Mouse (Mus musculus) heart, embryonic 11.5 days (tissue): ENCODE results near the gene Serbp1. TPM values are rescaled to one million over a fixed set of nuclear protein-coding genes. Genes with fewer than 3 reads are reported as not detected.

Experiments used
- ATAC-seq: fragments of 200-750 bp; cut with Nextera tagmentation; replicated peaks from 2 replicates; pipeline ENCODE4 v1.8.0; 2017; ENCODE audit warnings: moderate library complexity; ENCODE audit not compliant: insufficient number of reproducible peaks, low FRiP score, low TSS enrichment
- H3K27ac ChIP-seq: fragments of 300-500 bp; sonication (generic); 2 replicates; pipeline ENCODE4 v1.5.1; 2014; ENCODE audit warnings: mild to moderate bottlenecking, low read depth, low read length
- H3K27me3 ChIP-seq: fragments of 300-500 bp; sonication (generic); 2 replicates; pipeline ENCODE4 v1.6.1; 2014; ENCODE audit warnings: mild to moderate bottlenecking, low read length, mixed read lengths; ENCODE audit not compliant: control insufficient read depth, insufficient read depth
- H3K36me3 ChIP-seq: fragments of 300-500 bp; sonication (generic); 2 replicates; pipeline ENCODE4 v1.6.1; 2014; ENCODE audit warnings: mild to moderate bottlenecking, low read length, moderate library complexity, mixed read lengths; ENCODE audit not compliant: control insufficient read depth, insufficient read depth
- H3K4me1 ChIP-seq: fragments of 300-500 bp; sonication (generic); 2 replicates; pipeline ENCODE4 v1.6.1; 2014; ENCODE audit warnings: low read length; ENCODE audit not compliant: control insufficient read depth, insufficient read depth
- H3K4me2 ChIP-seq: fragments of 300-500 bp; sonication (generic); 2 replicates; pipeline ENCODE4 v1.6.1; 2014; ENCODE audit warnings: mild to moderate bottlenecking, moderate library complexity
- H3K4me3 ChIP-seq: fragments of 300-500 bp; sonication (generic); 2 replicates; pipeline ENCODE4 v1.5.1; 2014; ENCODE audit warnings: low read depth, low read length
- H3K9ac ChIP-seq: fragments of 300-500 bp; sonication (generic); 2 replicates; pipeline ENCODE4 v1.6.1; 2014; ENCODE audit warnings: mild to moderate bottlenecking, low read depth, low read length, moderate library complexity
- H3K9me3 ChIP-seq: fragments of 300-500 bp; sonication (generic); replicated peaks from 2 replicates; pipeline ENCODE4 v1.6.1; 2016; ENCODE audit warnings: low read length; ENCODE audit not compliant: control insufficient read depth
- WGBS: fragments of 180-500 bp; shearing (Covaris S2); extraction: QIAGEN DNeasy Blood & Tissue Kit; methylation state at CpG from one replicate; pipeline ENCODE4 v1.1.7; 2014; ENCODE audit not compliant: insufficient replicate concordance; 5-methylcytosine and 5-hydroxymethylcytosine counted together
- polyA plus RNA-seq: library from polyadenylated mRNA; unstranded; fragments of >200 nt; fragmentation: Nextera tagmentation; extraction: Ambion mirVana; gene quantifications from 2 replicates; pipeline ENCODE4 v1.2.1, GENCODE M21; 2014

Gene Serbp1
- polyA plus RNA-seq, 1 experiment from 2014 or later = 447 TPM

- 93% methylated on average over 7 of the region's 7 CpGs for WGBS
- ATAC-seq = no peak
- Histone ChIP-seq H3K36me3 (no peaks in the 10 kb centered on the region), H3K4me2 (no peak overlapping the region), H3K9ac (no peak overlapping the region), H3K9me3 (no peaks in the 10 kb centered on the region), H3K4me3 (no peak overlapping the region), H3K27ac (no peak overlapping the region), H3K4me1 (no peaks in the 10 kb centered on the region), H3K27me3 (no peaks in the 10 kb centered on the region)
These were observed 5.9 kb downstream of the Serbp1 start for GRCm38 (mm10) chr6:67243765-67244420.

GRCm38 (mm10) chr6:67244451-67244850, 6.5 kb downstream of the Serbp1 start:
- H3K4me2 ChIP-seq = no peak overlapping the region
- 87% methylated on average over 5 of the region's 5 CpGs for WGBS

GRCm38 (mm10) chr6:67251095-67251494, 13.1 kb downstream of the Serbp1 start:
- no peaks in the 10 kb centered on the region for H3K9me3 ChIP-seq
- no peak overlapping the region for H3K27ac ChIP-seq
- WGBS = 83% methylated on average over 4 of the region's 4 CpGs
- ATAC-seq = no peak
- no peaks in the 10 kb centered on the region for H3K27me3 ChIP-seq
- H3K4me3 ChIP-seq = no peak overlapping the region
- H3K4me2 ChIP-seq = no peak overlapping the region
- no peak overlapping the region for H3K9ac ChIP-seq
- H3K4me1 ChIP-seq = no peaks in the 10 kb centered on the region
- H3K36me3 ChIP-seq = no peaks in the 10 kb centered on the region

More at GRCm38 (mm10) chr6:67244451-67244850, 6.5 kb downstream of the Serbp1 start:
- no peak overlapping the region for H3K4me3 ChIP-seq
- no peaks in the 10 kb centered on the region for H3K9me3 ChIP-seq
- H3K4me1 ChIP-seq = no peaks in the 10 kb centered on the region
- no peaks in the 10 kb centered on the region for H3K36me3 ChIP-seq
- H3K27me3 ChIP-seq = no peaks in the 10 kb centered on the region
- no peak for ATAC-seq
- H3K27ac ChIP-seq = no peak overlapping the region
- H3K9ac ChIP-seq = no peak overlapping the region

GRCm38 (mm10) chr6:67264935-67265334, 27.0 kb downstream of the Serbp1 start:
- WGBS = 62% methylated on average over 7 of the region's 7 CpGs
- no peak overlapping the region for H3K9ac ChIP-seq
- ATAC-seq = no peak
- no peak overlapping the region for H3K4me3 ChIP-seq
- H3K36me3 ChIP-seq = no peaks in the 10 kb centered on the region
- no peak overlapping the region for H3K4me2 ChIP-seq
- H3K27ac ChIP-seq = no peak overlapping the region
- H3K27me3 ChIP-seq = no peaks in the 10 kb centered on the region
- peaks cover 2% of the 10 kb centered on the region; the same call in 1 of the 2 replicates for H3K4me1 ChIP-seq
- no peaks in the 10 kb centered on the region for H3K9me3 ChIP-seq

- Histone ChIP-seq H3K27me3 (no peaks in the 10 kb centered on the region), H3K27ac (peak overlapping the region; percentile 75), H3K4me1 (peaks cover 2% of the 10 kb centered on the region; the same call in 1 of the 2 replicates), H3K36me3 (no peaks in the 10 kb centered on the region), H3K9me3 (no peaks in the 10 kb centered on the region), H3K4me3 (peak overlapping the region; percentile 100), H3K9ac (peak overlapping the region; percentile 72), H3K4me2 (peak overlapping the region; percentile 64)
- ATAC-seq = peak; percentile 67
- under 1% methylated on average over 23 of the region's 23 CpGs for WGBS
These were observed 28.2 kb downstream of the Serbp1 start for GRCm38 (mm10) chr6:67266159-67266657.

GRCm38 (mm10) chr6:67266664-67267407, 28.9 kb downstream of the Serbp1 start:
- no peaks in the 10 kb centered on the region for H3K27me3 ChIP-seq
- peak overlapping the region; percentile 93 for H3K9ac ChIP-seq
- H3K36me3 ChIP-seq = no peaks in the 10 kb centered on the region
- WGBS = under 1% methylated on average over 64 of the region's 68 CpGs
- peak overlapping the region; percentile 64 for H3K4me2 ChIP-seq
- H3K9me3 ChIP-seq = no peaks in the 10 kb centered on the region
- peaks cover 2% of the 10 kb centered on the region; the same call in 1 of the 2 replicates for H3K4me1 ChIP-seq
- ATAC-seq = peak; percentile 99
- peak overlapping the region; percentile 100 for H3K4me3 ChIP-seq
- H3K27ac ChIP-seq = peak overlapping the region; percentile 89

GRCm38 (mm10) chr6:67267408-67268244, 29.6 kb downstream of the Serbp1 start:
- H3K9me3 ChIP-seq = no peaks in the 10 kb centered on the region
- peak overlapping the region; percentile 100 for H3K4me3 ChIP-seq
- peak overlapping the region; percentile 80 for H3K4me2 ChIP-seq
- H3K4me1 ChIP-seq = peaks cover 2% of the 10 kb centered on the region; the same call in 1 of the 2 replicates
- no peak for ATAC-seq
- no peaks in the 10 kb centered on the region for H3K36me3 ChIP-seq
- WGBS = under 1% methylated on average over 46 of the region's 65 CpGs
- H3K9ac ChIP-seq = peak overlapping the region; percentile 93
- H3K27me3 ChIP-seq = no peaks in the 10 kb centered on the region
- H3K27ac ChIP-seq = peak overlapping the region; percentile 89

- Histone ChIP-seq H3K4me2 (peak overlapping the region; percentile 80), H3K27ac (no peak overlapping the region), H3K4me3 (peak overlapping the region; percentile 100), H3K36me3 (no peaks in the 10 kb centered on the region; the same call in 1 of the 2 replicates), H3K4me1 (peaks cover 2% of the 10 kb centered on the region; the same call in 1 of the 2 replicates), H3K27me3 (no peaks in the 10 kb centered on the region), H3K9me3 (no peaks in the 10 kb centered on the region), H3K9ac (peak overlapping the region; percentile 93)
- WGBS = 0% methylated on average over 2 of the region's 2 CpGs
- no peak for ATAC-seq
These were observed 30.3 kb downstream of the Serbp1 start for GRCm38 (mm10) chr6:67268245-67268612.
